Mouse (Mus musculus) liver, embryonic 14.5 days (tissue): ENCODE results near the gene Slc37a2.

ENCODE experiments used
- CTCF ChIP-seq: IDR thresholded peaks from 2 replicates; pipeline ENCODE4 v1.5.1; 2016; ENCODE audit warnings: antibody characterized with exemption, low read depth, control low read depth
- EP300 ChIP-seq: IDR thresholded peaks from 2 replicates; pipeline ENCODE4 v1.6.1; 2016; ENCODE audit warnings: antibody characterized with exemption, low read depth

DNA sequence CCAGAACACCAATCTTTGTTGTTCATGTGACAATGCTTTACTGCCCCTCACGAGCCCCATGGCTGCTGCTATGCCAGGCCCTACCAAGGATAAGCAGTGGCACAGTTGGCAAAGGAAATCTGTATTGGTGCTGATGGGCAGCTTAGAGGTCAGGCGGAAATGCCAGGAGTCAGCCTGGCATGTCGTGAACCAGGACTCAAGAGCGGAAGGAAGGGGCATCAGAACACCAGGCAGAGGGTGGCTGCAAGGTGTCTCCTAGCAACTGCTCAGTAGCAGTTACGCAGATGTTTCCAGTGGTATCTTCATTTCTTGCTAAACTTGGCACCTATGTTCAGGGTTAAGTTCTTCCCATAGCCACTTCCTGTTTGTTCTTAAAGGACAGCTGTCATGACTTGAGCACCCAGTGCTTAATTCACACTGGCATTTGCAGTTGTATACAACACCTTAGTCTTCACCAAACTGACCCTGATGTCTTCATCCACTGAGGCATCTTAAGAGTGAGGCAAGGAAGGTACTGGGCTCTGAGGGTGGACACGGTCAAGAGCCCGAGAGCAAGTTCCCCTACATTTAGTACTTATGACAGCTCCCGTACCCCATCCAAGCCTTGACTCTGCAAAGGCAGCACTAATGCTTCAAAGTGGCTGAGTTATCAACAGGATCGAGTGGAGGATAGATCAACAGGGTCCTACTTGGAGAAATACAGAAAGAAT is 24.9 kb downstream of the Slc37a2 start:
- TF ChIP-seq CTCF: no peak
- TF ChIP-seq EP300: no peak
